Mouse (Mus musculus): ENCODE data around the gene Osm. TPM values are rescaled to one million over a fixed set of nuclear protein-coding genes. Genes with fewer than 3 reads are reported as not detected.

The Osm gene
- total and polyA plus RNA-seq, 3 experiments = 0.13 to 0.14 (median 0.14) TPM

GRCm38 (mm10) chr11:4247201-4247959, 11.2 kb downstream of the Osm start:
- TF ChIP-seq EP300 (IDR thresholded peaks at IDR 0.05; ENCODE audit: insufficient read depth, low read depth, low read length) = no peak
- no peak for TF ChIP-seq CTCF (IDR thresholded peaks at IDR 0.05)
- TF ChIP-seq POLR2A (IDR thresholded peaks at IDR 0.05; ENCODE audit: insufficient read depth, low read depth, low read length) = no peak
- H3K79me2 ChIP-seq (replicated peaks; ENCODE audit: control insufficient read depth, insufficient read depth, low read length) = no peaks in the 10 kb centered on the region
- H3K36me3 ChIP-seq (ENCODE audit: control insufficient read depth, insufficient read depth, low read length) = no peaks in the 10 kb centered on the region
- no peaks in the 10 kb centered on the region for H3K27me3 ChIP-seq (ENCODE audit: control insufficient read depth, insufficient read depth, low read length)
- no peak for DNase-seq
- H3K9ac ChIP-seq (ENCODE audit: low read depth, low read length) = no peak overlapping the region
- H3K4me3 ChIP-seq = no peak overlapping the region
- 79% methylated on average over 14 of the region's 14 CpGs for WGBS
- no peaks in the 10 kb centered on the region for H3K4me1 ChIP-seq (ENCODE audit: control insufficient read depth, insufficient read depth, low read length)
- no peak overlapping the region for H3K27ac ChIP-seq
- intact Hi-C loops (cut with DNase I) = no loop called here

- TF ChIP-seq EP300 (IDR thresholded peaks at IDR 0.05; ENCODE audit: insufficient read depth, low read depth, low read length) = no peak
- no peak for TF ChIP-seq POLR2A (IDR thresholded peaks at IDR 0.05; ENCODE audit: insufficient read depth, low read depth, low read length)
- no peak for TF ChIP-seq CTCF (IDR thresholded peaks at IDR 0.05)
- WGBS = 91% methylated on average over 3 of the region's 3 CpGs
These were observed 12.9 kb downstream of the Osm start for GRCm38 (mm10) chr11:4249151-4249550.

GRCm38 (mm10) chr11:4250290-4250689, 14.1 kb downstream of the Osm start:
- no peak for DNase-seq
- no peaks in the 10 kb centered on the region for H3K36me3 ChIP-seq (ENCODE audit: control insufficient read depth, insufficient read depth, low read length)
- H3K4me1 ChIP-seq (ENCODE audit: control insufficient read depth, insufficient read depth, low read length) = no peaks in the 10 kb centered on the region
- 73% methylated on average over 7 of the region's 7 CpGs for WGBS
- H3K9ac ChIP-seq (ENCODE audit: low read depth, low read length) = no peak overlapping the region
- no peaks in the 10 kb centered on the region for H3K79me2 ChIP-seq (replicated peaks; ENCODE audit: control insufficient read depth, insufficient read depth, low read length)
- TF ChIP-seq EP300 (IDR thresholded peaks at IDR 0.05; ENCODE audit: insufficient read depth, low read depth, low read length) = no peak
- TF ChIP-seq POLR2A (IDR thresholded peaks at IDR 0.05; ENCODE audit: insufficient read depth, low read depth, low read length) = no peak
- TF ChIP-seq CTCF (IDR thresholded peaks at IDR 0.05) = no peak
- H3K27me3 ChIP-seq (ENCODE audit: control insufficient read depth, insufficient read depth, low read length) = no peaks in the 10 kb centered on the region
- H3K4me3 ChIP-seq = no peak overlapping the region
- H3K27ac ChIP-seq = no peak overlapping the region
- intact Hi-C loops (cut with DNase I) = no loop called here

More at GRCm38 (mm10) chr11:4249151-4249550, 12.9 kb downstream of the Osm start:
- H3K79me2 ChIP-seq (replicated peaks; ENCODE audit: control insufficient read depth, insufficient read depth, low read length) = no peaks in the 10 kb centered on the region
- no peak overlapping the region for H3K9ac ChIP-seq (ENCODE audit: low read depth, low read length)
- intact Hi-C loops (cut with DNase I) = no loop called here
- no peaks in the 10 kb centered on the region for H3K36me3 ChIP-seq (ENCODE audit: control insufficient read depth, insufficient read depth, low read length)
- H3K4me3 ChIP-seq = no peak overlapping the region
- no peak for DNase-seq
- H3K4me1 ChIP-seq (ENCODE audit: control insufficient read depth, insufficient read depth, low read length) = no peaks in the 10 kb centered on the region
- H3K27me3 ChIP-seq (ENCODE audit: control insufficient read depth, insufficient read depth, low read length) = no peaks in the 10 kb centered on the region
- H3K27ac ChIP-seq = no peak overlapping the region

- no peaks in the 10 kb centered on the region for H3K36me3 ChIP-seq (ENCODE audit: control insufficient read depth, insufficient read depth, low read length)
- no peak overlapping the region for H3K9ac ChIP-seq (ENCODE audit: low read depth, low read length)
- no peaks in the 10 kb centered on the region for H3K79me2 ChIP-seq (replicated peaks; ENCODE audit: control insufficient read depth, insufficient read depth, low read length)
- no peak for DNase-seq
- H3K4me1 ChIP-seq (ENCODE audit: control insufficient read depth, insufficient read depth, low read length) = no peaks in the 10 kb centered on the region
- no peak overlapping the region for H3K27ac ChIP-seq
- H3K27me3 ChIP-seq (ENCODE audit: control insufficient read depth, insufficient read depth, low read length) = no peaks in the 10 kb centered on the region
- intact Hi-C loops (cut with DNase I) = no loop called here
- no peak for TF ChIP-seq POLR2A (IDR thresholded peaks at IDR 0.05; ENCODE audit: insufficient read depth, low read depth, low read length)
- no peak for TF ChIP-seq EP300 (IDR thresholded peaks at IDR 0.05; ENCODE audit: insufficient read depth, low read depth, low read length)
- TF ChIP-seq CTCF (IDR thresholded peaks at IDR 0.05) = no peak
- H3K4me3 ChIP-seq = no peak overlapping the region
- WGBS = 46% methylated on average over 3 of the region's 3 CpGs
These were observed 15.2 kb downstream of the Osm start for GRCm38 (mm10) chr11:4251376-4251775.

- Histone ChIP-seq H3K4me1 (ENCODE audit: control insufficient read depth, insufficient read depth, low read length) (no peaks in the 10 kb centered on the region), H3K79me2 (replicated peaks; ENCODE audit: control insufficient read depth, insufficient read depth, low read length) (no peaks in the 10 kb centered on the region), H3K36me3 (ENCODE audit: control insufficient read depth, insufficient read depth, low read length) (no peaks in the 10 kb centered on the region), H3K9ac (ENCODE audit: low read depth, low read length) (no peak overlapping the region), H3K27ac (no peak overlapping the region), H3K4me3 (no peak overlapping the region), H3K27me3 (ENCODE audit: control insufficient read depth, insufficient read depth, low read length) (no peaks in the 10 kb centered on the region)
- TF ChIP-seq POLR2A (IDR thresholded peaks at IDR 0.05; ENCODE audit: insufficient read depth, low read depth, low read length) (no peak), CTCF (IDR thresholded peaks at IDR 0.05) (no peak), EP300 (IDR thresholded peaks at IDR 0.05; ENCODE audit: insufficient read depth, low read depth, low read length) (no peak)
- intact Hi-C loops (cut with DNase I) = no loop called here
- DNase-seq = no peak
- WGBS = 81% methylated on average over 2 of the region's 2 CpGs
These were observed 16.7 kb downstream of the Osm start for GRCm38 (mm10) chr11:4252886-4253285.

- H3K4me3 ChIP-seq = no peak within 1 kb of the TSS
- H3K79me2 ChIP-seq (replicated peaks; ENCODE audit: control insufficient read depth, insufficient read depth, low read length) = no peaks in the 10 kb centered on the region
- DNase-seq = no peak
- TF ChIP-seq CTCF (IDR thresholded peaks at IDR 0.05) (no peak), EP300 (IDR thresholded peaks at IDR 0.05; ENCODE audit: insufficient read depth, low read depth, low read length) (no peak)
- H3K27ac ChIP-seq = no peak within 1 kb of the TSS
- no peaks in the 10 kb centered on the region for H3K36me3 ChIP-seq (ENCODE audit: control insufficient read depth, insufficient read depth, low read length)
- H3K4me1 ChIP-seq (ENCODE audit: control insufficient read depth, insufficient read depth, low read length) = peaks cover 4% of the 10 kb centered on the region
- no peak within 1 kb of the TSS for H3K9ac ChIP-seq (ENCODE audit: low read depth, low read length)
- H3K27me3 ChIP-seq (ENCODE audit: control insufficient read depth, insufficient read depth, low read length) = no peaks in the 10 kb centered on the region
- intact Hi-C loops (cut with DNase I) = no loop called here
- 68% methylated on average over 11 of the region's 11 CpGs for WGBS
These were observed 20.8 kb downstream of the Osm start, which contains the start of gene Lif for GRCm38 (mm10) chr11:4256846-4257607. TSS of gene Lif (plus strand) at chr11:4257557.
